31 mouse cellular contexts compared by ENCODE assay signal in genomic region chr15:97684118-97684517, GRCm38 (mm10). TPM values are rescaled to one million over a fixed set of nuclear protein-coding genes. Genes with fewer than 3 reads are reported as not detected.
A peak's percentile ranks its signal among the peaks of the same experiment; 100 is the strongest.
DNase-seq lines count a peak whose midpoint lies in the region; ATAC-seq lines count a peak whose summit lies in the region.
"Had no signal": no experiment of that assay in that cellular context is flagged by ENCODE, and none has a peak within 500 bp of the region (broad histone marks: within the 10 kb centered on the region; RNA-seq: fewer than 3 reads in every experiment).

No protein-coding gene starts in this region.

- no peaks in the 10 kb centered on the region for H3K27me3 ChIP-seq in liver, embryonic 11.5 days (replicated peaks; ENCODE audit: control insufficient read depth, insufficient read depth, low read length)
- H3K27me3 ChIP-seq in liver, embryonic 13.5 days = no peaks in the 10 kb centered on the region
- H3K27me3 ChIP-seq: CH12.LX; embryonic facial prominence, embryonic 13.5 days; forebrain, embryonic 13.5 days; heart, embryonic 12.5 days; heart, embryonic 15.5 days; hindbrain, embryonic 13.5 days; Patski had no signal

- ATAC-seq in liver, embryonic 11.5 days (replicated peaks; ENCODE audit: low FRiP score) = peak; percentile 61
- peak; percentile 49; the same call in 1 of the 2 replicates for ATAC-seq in liver, embryonic 13.5 days (ENCODE audit: low read depth)
- ATAC-seq in megakaryocyte progenitor cell, adult 5-6 weeks (replicated peaks; ENCODE audit: poor library complexity) = 0 out of 2 replicates have a peak, but pooled peaks have one; percentile 26
- no peak for ATAC-seq in erythroblast, adult 5-6 weeks (replicated peaks; ENCODE audit: low FRiP score, poor library complexity, severe bottlenecking)
- ATAC-seq: forebrain, embryonic 13.5 days; forebrain, embryonic 16.5 days; hindbrain, embryonic 16.5 days; Patski had no signal

- H3K4me3 ChIP-seq in liver, embryonic 11.5 days (ENCODE audit: low read depth, low read length) = no peak overlapping the region
- no peak overlapping the region for H3K4me3 ChIP-seq in liver, embryonic 13.5 days (replicated peaks)
- H3K4me3 ChIP-seq: embryonic facial prominence, embryonic 10.5 days; embryonic facial prominence, embryonic 13.5 days; forebrain, embryonic 10.5 days; forebrain, embryonic 13.5 days; gastrocnemius, adult 2 months; heart, embryonic 12.5 days; heart, embryonic 15.5 days; hindbrain, embryonic 10.5 days; hindbrain, embryonic 13.5 days had no signal

- 88% methylated on average over 9 of the region's 9 CpGs for WGBS in liver, embryonic 11.5 days
- 63% methylated on average over 9 of the region's 9 CpGs for WGBS in liver, embryonic 13.5 days (ENCODE audit: insufficient replicate concordance)

- H3K4me2 ChIP-seq in liver, embryonic 11.5 days = no peak overlapping the region
- H3K4me2 ChIP-seq in liver, embryonic 13.5 days = no peak overlapping the region
- H3K4me2 ChIP-seq: embryonic facial prominence, embryonic 13.5 days; forebrain, embryonic 13.5 days; heart, embryonic 12.5 days; heart, embryonic 15.5 days; hindbrain, embryonic 13.5 days had no signal

- H3K27ac ChIP-seq in liver, embryonic 11.5 days (ENCODE audit: low read depth, low read length) = no peak overlapping the region
- H3K27ac ChIP-seq in liver, embryonic 13.5 days = no peak overlapping the region
- H3K27ac ChIP-seq: embryonic facial prominence, embryonic 10.5 days; embryonic facial prominence, embryonic 13.5 days; forebrain, embryonic 10.5 days; forebrain, embryonic 13.5 days; gastrocnemius, adult 2 months; heart, embryonic 15.5 days; hindbrain, embryonic 10.5 days; hindbrain, embryonic 13.5 days had no signal

- no peak for DNase-seq in liver, embryonic 11.5 days (ENCODE audit: low spot score)
- DNase-seq in liver = no peak
- DNase-seq in liver, embryonic 13.5 days = peak; percentile 29
- no peak for DNase-seq in spleen, adult 12 weeks (ENCODE audit: low spot score)
- DNase-seq: adrenal gland, postnatal 10 days; adrenal gland, postnatal 36 days; B cell, adult 2 months; cerebellum, adult 11 months; cerebellum, adult 2 months; cerebellum, adult 9-11 months; cerebellum, postnatal 25 days; gastrocnemius, adult 2 months; gastrocnemius, postnatal 14 days; heart, adult 18-20 months; heart, postnatal 10 days; heart, postnatal 36 days had no signal

- no peak overlapping the region for H3K9ac ChIP-seq in liver, embryonic 11.5 days (ENCODE audit: low read depth, low read length)
- no peak overlapping the region for H3K9ac ChIP-seq in liver, embryonic 13.5 days
- H3K9ac ChIP-seq: embryonic facial prominence, embryonic 13.5 days; forebrain, embryonic 13.5 days; heart, embryonic 12.5 days; heart, embryonic 15.5 days; hindbrain, embryonic 13.5 days had no signal

- no peaks in the 10 kb centered on the region; the same call in 1 of the 2 replicates for H3K4me1 ChIP-seq in liver, embryonic 11.5 days (replicated peaks; ENCODE audit: control insufficient read depth, insufficient read depth, low read length)
- H3K4me1 ChIP-seq in liver, embryonic 13.5 days (replicated peaks) = peaks cover 18% of the 10 kb centered on the region
- H3K4me1 ChIP-seq: embryonic facial prominence, embryonic 10.5 days; embryonic facial prominence, embryonic 13.5 days; forebrain, embryonic 10.5 days; forebrain, embryonic 13.5 days; heart, embryonic 12.5 days; heart, embryonic 15.5 days; hindbrain, embryonic 10.5 days had no signal

- no peaks in the 10 kb centered on the region for H3K9me3 ChIP-seq in liver, embryonic 11.5 days (ENCODE audit: control insufficient read depth, low read length)
- H3K9me3 ChIP-seq in liver, embryonic 13.5 days (replicated peaks) = no peaks in the 10 kb centered on the region
- H3K9me3 ChIP-seq: embryonic facial prominence, embryonic 10.5 days; embryonic facial prominence, embryonic 13.5 days; forebrain, embryonic 10.5 days; forebrain, embryonic 13.5 days; G1E; heart, embryonic 12.5 days; heart, embryonic 15.5 days; hindbrain, embryonic 10.5 days; hindbrain, embryonic 13.5 days had no signal

- H3K36me3 ChIP-seq in liver, embryonic 11.5 days (ENCODE audit: control insufficient read depth, insufficient read depth, low read length) = peaks cover 33% of the 10 kb centered on the region
- H3K36me3 ChIP-seq in liver, embryonic 13.5 days = peaks cover 88% of the 10 kb centered on the region

RNA-seq across cellular contexts. Expression of gene Rpap3, which starts 21.5 kb away (rescaled TPM):
- polyA plus RNA-seq in liver, embryonic 11.5 days (2014; fragmentation: Nextera tagmentation; extraction: Ambion mirVana) = 35.5 and 41.4 TPM in 2 replicates
- polyA plus RNA-seq in liver, embryonic 13.5 days (2015; fragmentation: Nextera tagmentation; extraction: Ambion mirVana) = 13.1 and 17.4 TPM in 2 replicates
- 20.7 and 21.9 TPM in 2 replicates for total RNA-seq in megakaryocyte progenitor cell, adult 5-6 weeks (2015)
- total RNA-seq in megakaryocyte progenitor cell, adult 5-6 weeks (2017) = 36.0 and 46.6 TPM in 2 replicates
- total RNA-seq in erythroblast, adult 5-6 weeks (2015; ENCODE audit: low replicate concordance) = 0.84 and 2.9 TPM in 2 replicates
- total RNA-seq in erythroblast, adult 5-6 weeks (2017; ENCODE audit: low replicate concordance) = 3.8 and 5.4 TPM in 2 replicates

RNA-seq across cellular contexts. Expression of gene Endou, which starts 47.0 kb away (rescaled TPM):
- not detected in 2 replicates for polyA plus RNA-seq in liver, embryonic 11.5 days (2014; fragmentation: Nextera tagmentation; extraction: Ambion mirVana)
- polyA plus RNA-seq in liver, embryonic 13.5 days (2015; fragmentation: Nextera tagmentation; extraction: Ambion mirVana) = 0.07 TPM in 1 of 2 replicates, not detected in the other
- 0.46 and 0.86 TPM in 2 replicates for total RNA-seq in megakaryocyte progenitor cell, adult 5-6 weeks (2015)
- 1.7 and 2.3 TPM in 2 replicates for total RNA-seq in megakaryocyte progenitor cell, adult 5-6 weeks (2017)
- not detected in 2 replicates for total RNA-seq in erythroblast, adult 5-6 weeks (2015; ENCODE audit: low replicate concordance)
- not detected in 2 replicates for total RNA-seq in erythroblast, adult 5-6 weeks (2017; ENCODE audit: low replicate concordance)
- polyA plus RNA-seq: G1E had no signal
